Mouse (Mus musculus): ENCODE results near the gene Gm9958. TPM values are rescaled to one million over a fixed set of nuclear protein-coding genes. Genes with fewer than 3 reads are reported as not detected.

Gene Gm9958
- polyA plus RNA-seq (2017; shearing (Covaris generic)), result 2.9 TPM

GRCm38 (mm10) chr5:90367067-90367303 lies at the start of gene Gm9958:
Gm9958 (plus strand) TSS chr5:90367204.

GRCm38 (mm10) chr5:90366121-90367066 lies 610 bp upstream of the Gm9958 start, which contains the start of gene Ankrd17:
Ankrd17 (minus strand) TSS chr5:90366577.

Other genes with a start within 250 kb of the Gm9958 start
- 41.0 TPM for gene Cox18, start 143.2 kb upstream of the Gm9958 start, polyA plus RNA-seq (2017; shearing (Covaris generic))
- 28.7 TPM for gene Ankrd17, start 627 bp upstream of the Gm9958 start, polyA plus RNA-seq (2017; shearing (Covaris generic))
- not detected for gene Alb, start 93.7 kb downstream of the Gm9958 start, polyA plus RNA-seq (2017; shearing (Covaris generic))
- gene Afp, start 123.5 kb downstream of the Gm9958 start, polyA plus RNA-seq (2017; shearing (Covaris generic)), result 6.3 TPM
- 0.11 TPM for gene Afm, start 151.7 kb downstream of the Gm9958 start, polyA plus RNA-seq (2017; shearing (Covaris generic))
- gene 5830473C10Rik, start 193.9 kb downstream of the Gm9958 start, polyA plus RNA-seq (2017; shearing (Covaris generic)), result not detected